Mouse (Mus musculus) fat pad, adult 2 months (tissue): Measurements from ENCODE around the gene Gcnt2.

ENCODE experiments used
- DNase-seq: peaks from one replicate; pipeline ENCODE4 v3.0.0-alpha.2; 2011; ENCODE audit warnings: low read depth, low spot score; ENCODE audit errors: extremely low read depth

Gene Gcnt2

DNA sequence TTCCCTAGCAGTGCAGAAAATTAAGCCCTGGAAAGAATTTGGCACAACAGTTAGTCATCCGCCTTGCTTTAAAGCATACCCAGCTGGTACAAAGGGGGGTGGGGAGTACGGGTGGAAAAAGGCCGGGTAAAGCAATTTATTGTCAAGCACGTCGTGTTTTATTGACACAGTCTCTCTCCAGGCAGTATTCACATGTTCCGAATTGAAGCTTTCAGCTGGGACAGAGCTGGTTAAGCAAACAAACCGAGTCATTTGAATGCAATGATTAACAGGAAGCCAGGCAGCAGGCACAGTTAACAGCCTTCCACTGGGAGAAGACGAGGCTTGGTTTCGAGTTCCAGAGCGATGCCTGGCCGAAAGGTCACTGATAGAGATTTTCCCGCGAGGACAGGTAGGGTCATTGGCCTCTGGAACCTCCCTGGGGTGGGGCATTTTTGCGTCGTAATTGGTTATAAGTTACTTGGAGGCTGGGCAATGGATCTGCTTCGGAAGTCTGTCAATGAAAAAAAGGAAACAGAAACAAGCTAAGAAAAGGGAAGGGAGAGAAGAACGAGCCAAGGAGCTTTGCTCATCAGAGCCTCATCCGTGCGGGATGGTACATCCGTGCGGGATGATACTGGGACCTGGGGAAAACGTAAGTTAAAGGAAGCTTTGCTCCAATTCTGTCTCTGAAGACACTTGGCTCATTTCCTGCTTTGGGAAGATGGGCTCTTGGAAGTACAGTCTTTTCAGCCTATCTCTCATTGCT, at the start of gene Gcnt2:
Gene Gcnt2 (plus strand): TSS at position 103 of the 748 bp plus-strand sequence.
- no peak for DNase-seq

DNA sequence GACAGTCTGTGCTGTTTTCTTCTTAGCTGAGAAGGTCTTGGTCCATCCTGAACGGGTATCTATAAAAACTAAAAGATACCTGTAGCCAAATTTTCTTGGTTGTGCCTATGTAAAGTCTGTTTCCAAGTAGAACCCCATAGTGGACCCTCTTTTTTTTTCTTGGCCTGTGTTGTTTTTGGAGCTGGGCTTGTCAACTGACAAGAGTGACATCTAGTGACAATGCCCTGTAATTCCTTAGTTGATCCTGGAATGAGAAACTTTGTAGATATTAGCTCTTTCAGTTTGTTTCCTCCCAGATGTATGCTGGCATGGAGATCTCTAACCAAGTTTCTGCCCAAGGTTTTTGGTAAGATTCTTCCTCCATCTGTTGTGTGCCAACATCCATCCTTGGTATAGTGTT, 38.9 kb upstream of the Gcnt2 start:
- no peak for DNase-seq

DNA sequence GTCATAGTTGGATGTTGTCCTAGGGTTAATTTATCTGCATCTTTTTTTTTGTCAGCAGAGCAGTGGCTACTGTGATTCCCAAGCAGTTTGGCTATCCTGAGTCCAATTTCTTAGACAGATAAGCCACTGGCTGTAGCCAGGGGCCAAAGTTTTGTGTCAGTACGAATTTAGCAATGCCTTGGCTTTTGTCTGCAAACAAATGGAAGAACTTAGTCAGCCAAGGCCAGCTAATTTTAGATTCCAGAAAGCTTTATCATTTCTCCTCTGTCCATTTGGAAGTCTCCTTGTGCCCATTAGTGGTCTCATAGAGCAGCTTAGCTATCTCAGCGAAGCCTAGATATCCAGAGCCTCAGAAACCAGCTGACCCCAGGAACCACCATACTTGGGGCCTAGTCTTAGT, 37.6 kb upstream of the Gcnt2 start:
- DNase-seq: no peak

GRCm38 (mm10) chr13:40841146-40841787, 18.3 kb upstream of the Gcnt2 start:
- no peak for DNase-seq

- no peak for DNase-seq
These were observed 17.4 kb upstream of the Gcnt2 start for GRCm38 (mm10) chr13:40842141-40842540.

DNA sequence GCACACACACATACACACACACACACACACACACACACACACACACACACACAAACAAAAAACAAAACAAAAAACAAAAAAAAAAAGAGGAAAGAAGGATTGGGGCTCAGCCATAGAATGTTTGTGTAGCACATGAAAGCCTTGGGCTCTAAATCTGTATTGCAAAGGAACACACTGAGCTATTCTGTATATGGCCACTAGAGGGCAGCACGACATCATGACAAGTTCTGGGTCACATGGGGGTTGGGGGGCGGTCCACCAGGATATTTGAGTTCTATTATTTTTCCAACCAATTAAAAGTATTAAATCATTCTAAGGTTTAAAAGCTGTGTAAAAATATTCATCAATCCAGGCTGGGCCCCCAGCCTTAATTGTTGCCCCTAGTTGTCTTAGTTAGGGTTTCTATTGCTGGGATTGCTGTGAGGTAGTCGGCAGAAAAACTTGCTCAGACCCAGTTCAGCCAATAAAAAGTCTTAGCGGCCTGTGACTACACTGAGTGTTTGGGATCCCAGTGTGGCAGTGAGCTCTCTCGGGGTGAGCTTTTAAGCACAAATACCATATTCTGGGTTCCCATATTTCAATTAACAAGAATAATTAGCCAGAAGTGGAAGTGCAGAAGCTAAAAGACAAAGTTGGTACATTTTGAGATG, 16.0 kb upstream of the Gcnt2 start:
- no peak for DNase-seq

GRCm38 (mm10) chr13:40844144-40844543, 15.4 kb upstream of the Gcnt2 start:
- no peak for DNase-seq

- no peak for DNase-seq
These were observed 13.6 kb upstream of the Gcnt2 start for GRCm38 (mm10) chr13:40845951-40846350.

GRCm38 (mm10) chr13:40846375-40846774, 13.2 kb upstream of the Gcnt2 start:
- no peak for DNase-seq

GRCm38 (mm10) chr13:40847898-40848297, 11.7 kb upstream of the Gcnt2 start:
- DNase-seq: no peak

GRCm38 (mm10) chr13:40850686-40851085, 8.9 kb upstream of the Gcnt2 start:
- DNase-seq: no peak

GRCm38 (mm10) chr13:40851281-40851680, 8.3 kb upstream of the Gcnt2 start:
- no peak for DNase-seq

DNA sequence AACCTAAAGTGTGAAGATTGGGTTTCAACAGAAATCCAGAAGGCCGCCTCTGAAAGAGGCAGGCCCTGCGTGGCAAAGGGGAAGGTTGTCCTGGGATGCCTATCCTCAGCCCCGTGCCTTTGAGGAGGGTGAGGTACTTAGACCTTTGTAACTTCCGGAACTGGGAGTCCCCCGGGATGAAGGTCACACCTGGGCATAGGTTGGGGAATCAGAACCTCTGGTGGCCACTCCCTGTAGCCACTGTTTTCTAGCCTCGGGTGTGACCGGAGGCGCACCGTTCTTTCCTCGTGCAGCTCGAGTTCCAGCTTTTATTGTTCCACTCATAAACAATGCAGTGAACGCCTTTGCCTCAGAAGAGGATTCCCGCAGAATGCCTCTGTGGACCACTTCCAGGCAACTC, 7.6 kb upstream of the Gcnt2 start:
- no peak for DNase-seq

DNA sequence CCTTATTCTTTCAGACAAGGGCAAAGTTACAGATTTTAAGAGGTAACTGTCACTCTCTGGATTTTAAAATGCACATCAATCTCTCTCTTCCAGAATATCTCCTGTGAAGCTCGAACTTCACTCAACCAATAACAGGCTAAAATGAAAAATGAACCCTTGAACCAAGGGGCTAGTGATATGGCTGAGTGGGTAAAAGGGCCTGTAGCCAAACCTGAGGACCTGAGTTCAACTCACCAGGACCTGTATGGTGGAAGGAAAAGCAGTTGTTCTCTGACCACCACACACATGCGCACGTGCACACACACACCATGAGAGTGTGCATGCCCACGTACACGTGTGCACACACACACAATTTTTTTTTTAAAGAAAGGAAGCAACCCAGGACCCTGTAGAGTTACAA, 6.8 kb upstream of the Gcnt2 start:
- DNase-seq: no peak

DNA sequence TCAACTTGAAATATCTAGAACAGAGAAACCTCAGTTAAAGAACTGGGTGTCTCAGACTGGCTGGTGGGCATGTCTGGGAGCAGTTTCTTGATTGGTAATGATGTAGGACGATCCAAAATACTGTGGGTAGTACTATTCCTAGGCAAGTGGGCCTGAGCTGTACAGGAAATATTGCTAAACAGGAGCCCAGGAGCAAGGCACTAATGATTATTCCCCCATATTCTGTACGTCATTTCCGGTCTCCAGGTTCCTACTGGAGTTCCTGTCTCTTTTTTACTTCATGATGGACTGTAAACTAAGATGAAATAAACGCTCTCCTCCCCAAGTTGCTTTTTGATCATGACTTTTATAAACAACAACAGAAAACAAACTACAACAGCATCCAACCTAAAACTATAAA, 5.7 kb upstream of the Gcnt2 start:
- DNase-seq: no peak

- no peak for DNase-seq
These were observed 5.0 kb upstream of the Gcnt2 start for GRCm38 (mm10) chr13:40854451-40855058.

- DNase-seq: no peak
These were observed 4.3 kb upstream of the Gcnt2 start for GRCm38 (mm10) chr13:40855266-40855665.

- no peak for DNase-seq
These were observed 2.8 kb upstream of the Gcnt2 start for GRCm38 (mm10) chr13:40856786-40857185.

- DNase-seq: no peak
These were observed 2.2 kb upstream of the Gcnt2 start for GRCm38 (mm10) chr13:40857281-40857818.

GRCm38 (mm10) chr13:40859225-40859624, 329 bp upstream of the Gcnt2 start:
- no peak for DNase-seq

- DNase-seq: no peak
These were observed 3.5 kb downstream of the Gcnt2 start for GRCm38 (mm10) chr13:40863006-40863405.
